Mouse (Mus musculus): ENCODE results near the gene St6galnac6.

Gene St6galnac6

GRCm38 (mm10) chr2:32618051-32618450 is 18.5 kb downstream of the St6galnac6 start:
- DNase-seq, result no peak

DNA sequence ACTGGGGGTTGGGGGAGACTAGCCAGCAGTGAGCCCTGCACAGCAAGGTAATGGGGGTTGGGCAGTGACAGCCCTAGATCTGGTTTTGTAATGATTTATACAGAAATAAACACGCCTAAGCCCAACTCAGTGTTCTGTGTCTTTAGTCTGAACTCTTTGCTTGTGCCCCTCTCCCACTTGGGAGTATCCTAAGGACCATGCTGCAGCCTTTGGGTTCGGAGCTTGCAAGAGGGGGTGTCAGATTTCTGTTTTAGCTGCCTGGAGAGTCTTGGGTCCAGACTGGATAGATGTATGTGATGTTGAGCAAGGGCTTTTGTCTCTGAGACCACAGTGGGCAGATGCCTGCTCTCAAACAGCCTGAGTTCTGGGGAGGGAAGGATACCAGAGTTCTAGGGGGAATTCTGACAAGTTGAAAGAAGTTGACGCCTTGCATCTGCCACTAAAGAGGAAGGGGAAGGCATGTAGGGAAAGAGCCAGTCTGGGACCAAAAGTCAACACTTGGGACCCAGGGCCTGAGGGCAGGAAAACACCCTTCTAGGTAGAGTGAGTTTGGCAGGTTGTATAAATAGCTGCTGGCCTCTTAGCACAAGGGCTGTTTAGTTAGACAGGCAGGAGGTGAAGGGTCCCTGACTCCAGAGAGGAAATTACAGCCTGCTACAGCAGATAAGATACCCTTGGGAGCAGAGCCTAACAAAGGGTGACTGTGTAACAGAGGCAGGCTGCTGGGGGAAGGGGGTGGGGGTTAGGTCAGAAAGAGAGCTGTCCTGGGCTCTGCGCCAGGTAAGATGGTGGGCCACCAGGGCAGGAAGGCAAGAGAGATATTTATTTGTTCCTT is 21.4 kb downstream of the St6galnac6 start:
- DNase-seq, result no peak

DNA sequence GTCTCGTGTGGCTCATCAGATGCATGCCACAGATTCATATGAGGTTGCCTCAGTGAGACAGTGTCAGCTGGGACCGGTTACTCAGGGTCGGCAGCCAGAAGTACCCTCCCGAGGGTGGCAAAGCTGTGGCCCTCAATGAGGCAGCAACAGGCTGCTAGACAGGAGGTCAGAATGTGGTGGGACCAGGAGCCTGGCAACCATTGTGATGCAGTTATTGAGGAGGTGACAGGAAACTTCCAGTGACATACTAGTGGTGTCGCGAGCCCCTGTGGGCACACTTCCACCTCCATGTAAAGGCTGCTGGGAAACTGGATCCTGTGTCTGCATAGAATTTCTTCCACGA is 22.0 kb downstream of the St6galnac6 start, which contains the start of gene Ak1:
Ak1 (plus strand) TSS at position 242 of the 343 bp plus-strand sequence.
- no peak for DNase-seq

GRCm38 (mm10) chr2:32624111-32624748 is 24.7 kb downstream of the St6galnac6 start:
- no peak for DNase-seq

- peak; percentile 92 for DNase-seq
These were observed 25.8 kb downstream of the St6galnac6 start for GRCm38 (mm10) chr2:32625212-32625872.

DNA sequence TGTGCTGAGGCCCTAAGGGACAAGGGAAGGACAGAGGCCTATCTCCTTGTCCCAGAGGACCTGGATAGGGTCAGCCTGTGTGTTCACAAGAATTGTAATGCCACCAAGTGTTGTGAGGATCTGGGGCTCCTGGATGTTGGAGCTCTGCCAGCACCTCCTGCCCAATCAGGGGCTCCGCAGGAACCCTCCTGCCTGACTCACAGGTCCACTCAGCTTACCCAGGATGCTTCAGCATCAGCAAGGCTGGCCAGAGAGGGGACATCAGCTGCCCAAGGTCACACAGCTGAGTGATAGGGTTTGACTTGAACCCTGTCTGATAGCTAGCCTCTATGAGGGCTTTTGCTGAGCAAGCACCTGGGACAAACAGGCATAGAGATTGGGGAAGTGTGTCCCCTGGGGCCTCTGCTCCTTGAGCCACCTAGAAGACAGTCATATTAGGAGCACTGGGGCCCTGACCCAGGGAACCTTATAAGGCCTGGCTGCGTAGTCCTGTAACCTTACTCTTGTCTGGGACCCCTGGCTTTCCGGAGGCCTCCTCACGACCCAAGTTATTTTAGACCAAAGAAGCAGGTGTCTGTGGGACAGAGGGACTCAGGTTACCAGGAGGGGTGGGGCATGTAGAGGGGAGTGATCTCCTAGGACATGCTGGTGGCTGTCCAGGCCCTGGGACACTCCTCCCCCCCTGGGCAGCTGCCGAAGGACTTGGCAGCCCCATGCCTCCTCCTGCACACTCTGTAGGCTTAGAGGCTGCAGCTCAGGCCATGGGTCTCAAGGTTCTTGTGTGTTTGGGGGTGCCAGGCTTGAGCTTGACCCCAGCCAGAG is 26.6 kb downstream of the St6galnac6 start:
- peak; percentile 69 for DNase-seq

DNA sequence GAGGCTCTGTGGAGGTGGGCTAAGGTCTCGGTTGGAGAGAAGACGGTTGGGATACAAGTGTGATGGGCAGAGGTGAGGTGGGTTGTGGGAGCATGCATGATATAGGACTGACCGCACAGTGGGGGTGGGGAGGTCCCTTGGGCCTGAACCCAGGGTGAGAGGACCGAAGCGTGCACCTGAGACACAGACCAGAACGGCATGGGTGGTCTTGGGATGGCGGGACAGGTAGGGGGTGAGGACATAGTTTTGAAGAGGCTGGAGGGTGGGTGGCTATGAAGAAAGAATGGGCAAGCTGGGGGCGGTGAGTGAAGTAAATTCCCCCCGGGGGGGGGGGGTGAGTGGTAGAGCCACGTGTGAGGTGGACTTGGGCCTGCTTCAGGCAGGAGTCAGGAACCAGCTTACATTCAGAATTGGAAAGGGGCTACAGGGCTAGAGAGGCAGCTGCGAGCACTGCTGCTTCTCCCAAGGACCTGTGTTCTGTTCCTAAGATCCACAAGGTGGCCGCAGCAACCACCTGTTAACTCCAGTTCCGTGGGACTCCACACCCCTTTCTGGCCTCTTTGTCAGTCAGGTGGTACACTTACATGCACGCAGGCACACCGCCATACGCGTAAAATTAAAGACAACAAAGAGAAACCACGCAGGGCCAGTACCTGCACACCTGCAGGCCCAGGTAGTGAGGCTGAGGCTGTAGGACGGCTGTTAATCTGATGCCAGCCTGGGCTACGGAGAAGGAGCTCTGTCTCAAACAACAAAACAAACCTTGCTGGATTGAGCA is 27.9 kb downstream of the St6galnac6 start:
- no peak for DNase-seq

- DNase-seq, result no peak
These were observed 28.6 kb downstream of the St6galnac6 start for GRCm38 (mm10) chr2:32628044-32628550.

GRCm38 (mm10) chr2:32628729-32629128 is 29.2 kb downstream of the St6galnac6 start:
- DNase-seq, result peak; percentile 82

DNA sequence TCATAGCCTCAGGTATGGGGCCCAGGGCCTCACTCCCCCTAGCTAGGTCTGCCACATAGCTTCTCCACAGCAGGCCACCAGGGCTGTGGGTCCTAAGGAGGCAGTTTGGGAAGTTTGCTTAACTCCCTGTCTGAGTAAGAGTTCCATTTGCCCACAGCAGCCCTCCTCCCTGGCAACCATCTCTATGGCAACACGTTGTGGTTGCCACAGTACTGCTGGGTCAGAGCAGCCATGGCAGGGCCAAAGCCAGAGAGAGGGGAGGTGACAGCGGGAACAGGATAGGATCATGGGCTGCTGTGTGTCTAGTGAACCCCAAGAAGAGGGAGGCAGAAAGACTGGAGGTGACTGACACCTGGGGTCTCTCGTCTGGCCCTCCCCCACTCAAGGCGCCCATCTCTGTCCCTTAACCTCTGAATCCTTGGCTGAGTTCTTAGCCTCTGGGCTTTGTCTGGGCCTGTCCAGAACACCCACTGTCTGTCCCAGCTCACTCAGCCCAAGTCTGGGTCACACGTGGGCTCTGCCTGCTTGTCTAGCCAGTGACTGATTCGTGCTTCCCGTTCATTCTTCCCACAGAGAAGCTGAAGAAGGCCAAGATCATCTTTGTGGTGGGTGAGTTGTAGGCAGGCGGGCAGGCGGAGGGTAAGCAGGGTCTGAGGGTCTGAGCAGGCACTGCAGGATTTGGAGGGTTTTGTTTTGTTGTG is 29.9 kb downstream of the St6galnac6 start:
- peak; percentile 86 for DNase-seq

DNA sequence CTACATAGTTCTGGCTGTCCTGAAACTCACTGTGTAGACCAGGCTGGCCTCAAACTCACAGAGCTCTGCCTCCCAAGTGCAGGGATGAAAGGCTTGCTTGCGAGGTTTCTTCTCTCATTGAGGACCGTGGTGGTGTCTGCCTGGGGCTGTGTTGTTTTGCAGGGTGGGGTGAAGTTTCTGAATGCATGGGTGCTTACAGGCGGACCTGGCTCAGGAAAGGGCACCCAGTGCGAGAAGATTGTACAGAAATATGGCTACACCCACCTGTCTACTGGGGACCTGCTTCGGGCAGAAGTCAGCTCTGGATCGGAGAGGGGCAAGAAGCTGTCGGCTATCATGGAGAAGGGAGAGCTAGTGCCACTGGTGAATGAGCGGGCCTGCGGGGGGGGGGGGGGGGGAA is 30.5 kb downstream of the St6galnac6 start:
- DNase-seq, result no peak

GRCm38 (mm10) chr2:32631046-32631445 is 31.5 kb downstream of the St6galnac6 start:
- no peak for DNase-seq

- peak; percentile 79 for DNase-seq
These were observed 32.4 kb downstream of the St6galnac6 start for GRCm38 (mm10) chr2:32631737-32632394.

- DNase-seq, result no peak
These were observed 34.2 kb downstream of the St6galnac6 start for GRCm38 (mm10) chr2:32633660-32634059.

DNA sequence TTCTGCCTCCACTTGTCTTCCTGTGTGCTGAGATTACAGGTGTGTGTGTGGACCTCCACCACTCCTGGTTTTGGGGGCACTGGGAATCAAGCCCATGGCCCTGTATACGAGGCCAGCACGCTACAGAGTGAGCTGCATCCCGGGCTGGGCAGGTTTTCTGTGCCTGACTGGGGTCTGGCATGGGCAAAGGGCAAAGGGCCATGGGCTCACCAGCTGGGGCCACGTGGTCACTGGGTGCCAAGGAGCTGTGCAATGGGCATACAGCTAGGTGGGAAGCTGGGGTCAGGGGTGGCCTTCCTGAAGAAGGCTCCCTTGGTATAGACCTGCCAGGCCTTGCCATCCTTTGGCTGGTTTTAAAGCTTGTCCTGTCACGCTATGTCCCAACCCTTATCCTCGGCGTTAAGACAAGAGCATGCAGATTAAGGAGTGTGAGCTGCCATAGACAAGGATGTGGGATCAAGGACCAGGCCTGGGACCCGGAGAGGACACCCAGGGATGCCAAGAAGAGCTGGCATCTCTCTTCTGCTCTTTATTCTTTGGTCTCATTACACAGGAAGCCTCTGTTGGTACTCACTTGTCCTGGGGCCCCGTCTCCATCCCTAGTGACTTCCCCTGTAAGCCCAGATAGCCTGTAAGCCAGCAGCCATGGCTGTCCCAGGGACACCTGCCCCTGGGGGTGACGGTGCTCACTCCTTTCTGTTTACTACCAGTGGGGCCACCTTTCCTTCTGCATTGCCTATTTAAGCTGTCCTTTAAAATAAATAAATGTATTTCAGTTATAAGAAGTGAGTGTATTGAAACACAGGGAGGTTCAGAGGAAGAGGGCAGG is 35.0 kb downstream of the St6galnac6 start:
- DNase-seq, result no peak

DNA sequence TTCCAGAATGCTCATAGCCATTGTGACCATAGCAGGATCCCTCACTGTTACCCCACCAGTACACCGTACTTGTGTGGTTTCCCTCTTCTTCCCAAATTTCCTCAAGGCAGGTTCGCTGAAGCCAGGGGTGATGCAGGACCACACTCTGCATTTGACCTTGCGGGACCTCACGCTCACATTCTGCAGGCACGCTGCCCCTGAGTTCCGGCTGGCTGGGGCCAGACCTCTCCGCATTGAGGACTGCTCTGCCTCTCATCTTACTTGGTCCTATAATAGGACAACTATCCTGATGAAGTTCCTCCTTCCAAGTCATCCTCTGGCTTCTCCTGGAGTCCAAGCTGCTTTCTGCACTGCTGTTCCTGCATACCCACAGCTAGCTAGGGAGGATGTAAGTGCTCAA is 37.1 kb downstream of the St6galnac6 start:
- DNase-seq, result no peak

DNA sequence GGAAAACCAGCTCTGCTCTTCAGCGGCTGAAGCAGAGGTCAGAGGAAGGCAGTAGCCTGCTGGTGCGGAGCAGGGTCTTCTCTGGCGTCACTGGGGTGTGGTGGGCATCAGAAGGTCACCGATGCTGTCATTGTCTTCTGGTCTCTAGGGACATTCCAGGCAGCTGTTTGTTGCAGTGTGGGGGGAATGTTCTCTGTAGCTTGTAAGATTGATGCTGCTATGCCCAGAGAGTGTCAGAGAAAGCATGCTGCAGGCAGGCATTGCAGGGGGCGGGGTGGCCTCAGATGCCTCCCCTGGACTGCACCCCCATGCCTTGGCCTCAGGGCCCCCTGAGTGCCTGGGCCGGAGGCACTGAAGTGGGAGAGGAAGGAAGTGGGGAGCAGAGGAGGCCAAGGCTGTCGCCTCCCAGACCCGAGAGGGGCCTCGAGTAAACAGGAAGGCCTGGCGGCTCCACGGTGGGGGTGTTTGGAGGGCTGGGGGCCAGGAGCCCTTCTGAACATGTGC is 38.3 kb downstream of the St6galnac6 start:
- no peak for DNase-seq

DNA sequence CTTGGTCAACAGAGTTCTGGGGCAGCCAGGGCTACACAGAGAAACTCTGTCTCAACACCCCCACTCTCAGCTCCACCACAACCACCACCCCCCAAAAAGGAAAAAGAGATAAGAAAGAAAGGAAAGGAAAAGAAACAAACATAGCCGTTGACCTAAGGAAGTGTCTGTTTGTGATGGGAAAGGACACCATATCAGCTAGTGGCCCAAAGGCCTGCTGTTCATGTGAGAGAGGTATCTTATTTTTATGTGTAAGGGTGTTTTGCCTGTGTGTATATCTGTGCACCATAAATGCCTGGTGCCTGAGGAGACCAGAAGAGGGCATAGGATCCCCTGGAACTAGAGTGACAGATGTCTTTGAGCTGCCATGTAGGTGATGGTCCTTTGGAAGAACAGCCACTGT is 40.1 kb downstream of the St6galnac6 start:
- no peak for DNase-seq

DNA sequence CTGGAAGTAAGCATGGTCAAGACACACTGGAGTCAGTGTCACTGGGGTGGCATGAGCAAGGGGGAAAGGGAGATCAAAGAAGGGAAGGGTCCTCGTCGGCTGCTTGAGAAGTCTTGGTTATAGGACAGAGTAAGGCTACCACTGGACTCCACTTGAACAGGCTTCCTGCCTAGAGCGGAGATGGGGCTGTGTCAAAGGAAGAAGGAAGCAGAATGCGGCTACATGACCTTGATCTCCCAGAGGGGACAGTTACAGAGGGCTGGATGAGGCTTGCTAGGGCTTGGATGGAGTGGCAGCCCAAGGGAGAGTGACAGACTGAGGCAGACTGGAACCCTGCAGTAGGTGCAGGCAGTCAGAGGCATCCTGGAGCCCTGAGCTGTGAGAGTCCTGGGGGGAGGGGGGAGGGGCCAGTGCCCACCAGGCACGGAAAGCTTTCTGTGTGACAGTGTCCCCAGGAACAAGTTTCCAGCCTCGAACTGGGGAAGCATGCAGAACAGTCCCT is 41.1 kb downstream of the St6galnac6 start:
- no peak for DNase-seq
